Mouse (Mus musculus) gastrocnemius, postnatal 25 days (tissue): ENCODE results near the gene Senp8. TPM values are rescaled to one million over a fixed set of nuclear protein-coding genes. Genes with fewer than 3 reads are reported as not detected.
"Not testable (repeated sequence)": the region's sequence is repeated elsewhere in the genome, so short reads cannot be mapped to it uniquely, and the experiment has no call there.

Experiments used
- DNase-seq: peaks from one replicate; pipeline ENCODE4 v3.0.0; 2022
- long read RNA-seq, 2 experiments: library from polyadenylated mRNA; stranded (forward); transcript quantifications; one replicate each; pipeline ENCODE4 v2.0.0; 2021
- total RNA-seq, 2 experiments: library from RNA; stranded (reverse); gene quantifications; 1 replicate in 1 of 2; 2 replicates in 1 of 2; pipeline ENCODE4 v1.2.3; 2021

Senp8 gene
- 1 to 10 TPM; 8.9 to 9.2 TPM for total RNA-seq
- long read RNA-seq, experiment 1, partial matches to known transcripts = 0 of 6 reads
- long read RNA-seq, experiment 1, other reads (novel, unspliced or antisense) = 1 of 6 reads
- long read RNA-seq, experiment 2, partial matches to known transcripts = 0 of 10 reads
- long read RNA-seq, experiment 2, other reads (novel, unspliced or antisense) = 1 of 10 reads

DNA sequence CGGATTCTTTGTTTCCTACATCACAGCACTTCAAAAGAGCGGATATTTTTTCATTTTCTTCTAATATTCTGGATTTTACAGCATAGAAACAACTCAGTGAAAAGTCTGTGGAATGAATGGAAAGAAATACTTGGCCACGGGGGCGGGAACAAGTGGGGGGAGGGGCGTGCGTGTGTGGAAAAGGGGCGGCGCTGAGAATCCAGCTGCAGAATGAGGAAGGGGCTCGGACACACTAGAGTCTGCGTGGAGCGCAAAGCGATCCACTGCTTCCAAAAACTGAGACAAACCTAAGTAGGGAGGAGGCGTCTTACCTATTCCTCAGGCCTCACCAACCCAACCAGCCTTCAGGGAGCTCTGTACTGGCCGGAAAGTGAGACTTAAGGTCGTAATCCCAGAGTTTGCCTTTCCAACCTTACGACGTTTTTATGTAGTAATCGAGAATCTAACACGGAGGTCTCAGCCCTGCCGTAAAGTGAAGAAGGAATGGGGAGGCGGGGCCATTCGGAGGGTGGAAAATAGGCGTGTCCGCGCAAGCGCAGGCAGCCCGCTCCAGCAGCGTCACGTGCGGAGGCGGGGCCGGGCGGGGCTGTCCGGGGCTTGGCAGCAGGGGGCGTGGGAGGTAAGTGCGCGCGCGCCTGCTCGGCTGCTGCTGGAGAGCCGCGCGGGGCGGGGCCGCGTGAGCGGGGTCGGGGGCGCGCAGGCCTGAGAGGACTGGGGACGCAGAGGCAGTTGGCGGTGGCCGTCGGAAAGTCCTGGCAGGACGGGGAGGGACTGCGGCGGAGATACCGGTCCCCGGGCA, at the start of gene Senp8, which contains the start of gene Myo9a:
Senp8 (minus strand) TSS at position 444 of the 799 bp plus-strand sequence.
Myo9a (plus strand) TSS at position 630 of the 799 bp plus-strand sequence.
- DNase-seq = peak; percentile 99

DNA sequence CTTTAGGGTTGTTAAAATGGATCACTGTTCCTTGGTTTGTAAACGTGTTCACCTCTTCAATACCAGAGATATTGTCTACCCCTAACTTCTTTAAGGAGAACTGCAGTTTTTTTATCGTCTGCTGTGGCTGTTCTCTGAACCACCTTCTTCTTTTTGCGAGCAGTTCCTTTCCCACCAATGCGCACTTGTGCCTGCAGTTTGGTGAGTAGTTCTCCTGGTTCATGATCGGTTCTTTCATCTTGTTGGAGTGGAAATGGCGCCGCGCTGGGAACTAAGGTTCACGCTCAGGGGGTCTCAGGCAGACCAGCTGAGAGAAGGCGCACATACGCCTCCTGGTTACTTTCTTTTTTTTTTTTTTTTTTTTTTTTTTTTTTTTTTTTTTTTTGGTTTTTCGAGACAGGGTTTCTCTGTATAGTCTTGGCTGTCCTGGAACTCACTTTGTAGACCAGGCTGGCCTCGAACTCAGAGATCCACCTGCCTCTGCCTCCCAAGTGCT, 16.5 kb upstream of the Senp8 start:
- not testable (repeated sequence) for DNase-seq

DNA sequence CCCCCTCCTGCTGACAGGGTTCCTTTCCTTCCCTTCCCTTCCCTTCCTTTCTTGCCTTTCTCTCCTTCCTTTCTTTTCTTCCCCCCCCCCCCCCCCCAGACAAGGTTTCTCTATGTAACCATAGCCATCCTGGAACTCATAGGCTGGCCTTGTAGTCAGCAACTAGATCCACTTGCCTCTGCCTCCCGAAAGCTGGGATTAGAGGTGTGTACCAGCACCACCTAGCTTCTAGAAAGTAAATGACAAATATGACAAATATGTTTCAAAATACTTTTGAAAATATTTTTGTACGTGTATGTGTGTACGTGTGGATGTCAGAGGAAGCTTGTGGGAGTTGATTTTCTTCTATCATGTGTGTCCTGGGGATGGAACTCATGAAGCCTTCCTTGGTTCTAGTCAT, 10.0 kb upstream of the Senp8 start:
- no peak for DNase-seq

DNA sequence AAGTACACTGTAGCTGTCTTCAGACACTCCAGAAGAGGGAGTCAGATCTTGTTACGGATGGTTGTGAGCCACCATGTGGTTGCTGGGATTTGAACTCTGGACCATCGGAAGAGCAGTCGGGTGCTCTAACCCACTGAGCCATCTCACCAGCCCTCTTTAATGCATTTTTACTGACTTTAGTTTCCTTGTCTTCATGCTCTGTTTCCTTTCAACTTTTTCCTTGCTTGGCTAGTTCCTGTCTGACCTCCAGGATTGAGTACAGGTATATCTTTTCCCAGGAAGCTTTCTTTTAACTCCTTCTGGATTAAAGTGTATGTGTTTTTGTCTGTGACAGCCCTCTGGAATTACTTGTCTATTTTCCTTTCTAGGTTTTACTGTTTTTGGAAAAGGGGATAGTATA, 6.5 kb upstream of the Senp8 start:
- not testable (repeated sequence) for DNase-seq

DNA sequence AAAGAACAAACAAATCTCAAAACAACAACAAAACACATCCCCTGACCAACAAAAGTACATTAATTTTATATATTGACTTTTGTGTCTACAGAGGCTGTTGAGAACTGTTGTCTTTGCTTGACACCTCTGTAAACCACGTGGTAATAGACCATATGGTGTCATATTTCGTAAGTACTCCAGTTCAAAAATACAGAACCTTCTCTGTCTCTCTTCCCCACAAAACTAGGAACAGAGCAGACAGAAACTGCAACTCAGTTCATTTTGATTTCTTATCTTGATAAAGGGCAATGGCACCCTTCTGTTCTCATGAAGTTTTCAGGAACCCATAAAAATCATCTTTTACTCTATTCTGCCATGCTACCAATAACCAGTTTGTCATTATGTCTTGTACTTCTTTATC, 4.7 kb upstream of the Senp8 start:
- no peak for DNase-seq

DNA sequence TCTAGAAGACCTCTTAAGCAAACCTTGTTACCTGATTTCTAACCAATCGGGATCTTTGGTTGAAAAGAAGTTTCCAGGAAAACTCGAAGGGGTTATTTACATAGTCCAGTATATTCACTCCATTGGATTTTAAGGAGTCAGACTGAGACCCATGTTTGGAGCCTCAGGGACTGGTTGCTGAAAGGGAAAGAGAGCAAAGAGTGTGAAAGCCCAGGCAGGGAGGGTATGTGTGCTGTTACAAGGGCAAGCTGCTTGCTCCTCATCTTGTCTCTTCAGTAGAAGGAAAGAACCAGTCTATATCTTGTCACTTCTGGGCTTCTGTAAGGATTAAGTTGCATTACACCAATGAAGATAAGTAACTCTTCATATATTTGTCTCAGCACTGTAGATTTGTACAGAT, 1.5 kb upstream of the Senp8 start:
- DNase-seq = no peak

DNA sequence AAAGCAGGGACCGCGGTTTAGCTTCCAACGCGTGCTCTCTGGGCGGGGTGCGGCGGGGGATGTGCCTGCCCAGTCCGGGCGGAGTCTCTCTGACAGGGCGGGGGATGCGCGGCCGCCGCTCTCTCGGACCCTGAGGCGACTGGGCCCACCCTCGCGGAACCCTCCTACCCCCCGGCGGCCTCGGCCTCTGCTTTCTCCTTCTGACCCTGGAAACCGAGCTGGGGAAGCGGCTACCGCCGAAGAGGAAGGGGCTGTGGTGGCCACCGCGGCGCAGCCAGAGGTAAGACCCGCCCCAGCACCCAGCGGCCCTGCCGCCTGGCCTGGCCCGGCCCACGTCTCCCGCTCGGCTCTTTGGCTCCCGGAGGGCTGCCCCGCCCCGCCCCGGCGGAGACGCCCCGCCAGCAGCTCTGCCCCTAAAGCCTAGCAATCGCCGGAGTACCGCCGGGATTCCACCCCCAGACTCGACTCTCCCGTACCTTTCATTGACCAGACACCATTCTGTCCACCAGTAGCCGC, 614 bp upstream of the Senp8 start:
- peak; percentile 92 for DNase-seq

DNA sequence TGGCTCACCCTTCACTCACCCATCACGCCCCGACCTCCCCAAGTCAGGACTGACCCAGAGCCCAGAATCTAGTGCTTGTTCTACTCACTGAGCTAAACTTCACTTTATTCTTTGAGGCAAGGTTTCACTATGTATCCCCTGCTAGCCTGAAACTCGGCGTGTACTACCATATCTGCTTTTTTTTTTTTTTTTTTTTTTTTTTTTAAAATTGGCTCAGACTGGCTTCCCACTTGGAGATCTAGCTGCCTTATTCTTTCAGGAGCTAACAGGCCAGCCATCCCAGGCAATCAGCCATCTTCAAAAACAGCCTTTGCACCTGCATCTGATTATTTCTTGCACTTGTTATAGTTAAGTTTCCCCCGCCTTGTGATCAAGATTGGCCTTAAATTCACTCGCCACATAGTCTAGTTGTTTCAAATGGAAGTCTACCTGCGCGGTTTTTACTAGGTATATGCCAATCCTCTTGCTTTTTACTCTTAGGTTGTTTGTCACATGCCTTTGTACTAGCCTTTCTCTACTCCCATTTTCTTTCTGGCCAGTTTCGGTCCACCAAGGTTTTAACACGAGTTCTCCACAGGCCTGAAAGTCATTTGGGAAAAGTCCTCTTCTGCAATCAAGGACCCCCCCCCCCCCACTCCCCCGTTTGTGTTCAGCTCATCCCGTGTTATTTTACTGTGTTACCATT, 787 bp downstream of the Senp8 start:
- DNase-seq = no peak

DNA sequence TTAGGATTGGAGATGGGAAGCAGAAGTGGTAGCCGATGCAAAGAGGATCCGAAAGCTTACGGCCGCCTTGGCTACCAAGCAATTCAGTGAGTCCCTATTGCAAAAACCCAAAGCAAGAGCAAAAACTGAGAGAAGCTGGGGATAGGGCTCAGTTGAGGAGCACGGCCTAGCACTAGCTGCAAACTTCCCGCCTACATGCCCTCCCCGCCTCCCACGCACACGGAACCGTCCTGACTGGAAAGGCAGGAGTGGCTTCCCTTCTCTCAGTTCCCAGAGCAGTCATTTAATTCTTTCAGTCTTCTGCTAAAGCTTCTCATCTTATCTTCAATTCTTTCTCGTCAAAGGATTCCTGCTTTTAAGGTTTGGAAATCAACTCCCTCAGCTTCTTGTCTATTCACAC, 1.5 kb downstream of the Senp8 start:
- no peak for DNase-seq

DNA sequence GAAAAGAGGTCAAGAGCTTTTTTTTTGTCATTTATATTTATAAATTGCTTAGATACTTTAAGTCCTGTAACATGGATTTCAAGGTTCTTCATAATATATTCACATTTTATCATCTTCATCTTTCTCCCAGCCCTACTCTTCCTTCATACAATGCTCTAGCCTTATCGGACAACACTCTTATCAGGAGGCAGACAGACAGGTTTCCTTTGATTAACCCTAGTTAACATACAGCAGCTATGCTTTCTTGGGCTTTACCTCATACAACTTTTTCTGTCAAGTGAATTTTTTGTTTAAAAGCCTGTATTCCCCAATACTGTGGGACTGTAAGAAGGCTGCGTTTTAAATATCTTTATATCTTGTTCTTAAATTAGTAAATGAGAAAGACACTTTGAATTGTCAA, 2.1 kb downstream of the Senp8 start:
- no peak for DNase-seq

DNA sequence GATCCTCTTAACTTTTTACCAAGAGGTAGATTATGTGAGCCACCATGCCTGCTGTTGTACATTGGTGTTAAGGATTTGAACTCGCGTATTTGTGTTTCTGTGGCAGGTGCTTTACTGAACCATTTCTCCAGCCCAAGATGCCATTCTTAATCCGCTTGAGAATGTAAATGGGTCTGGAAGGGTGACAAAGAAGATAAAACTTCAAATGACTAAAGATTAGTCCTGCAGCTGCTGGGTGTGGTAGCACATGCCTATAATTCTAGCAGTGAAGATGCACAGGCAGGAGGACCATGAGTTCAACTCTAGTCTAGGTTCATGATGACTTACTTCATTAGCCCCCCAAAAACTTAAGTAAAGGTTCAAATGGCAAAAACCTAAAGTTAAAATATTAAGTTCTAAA, 6.6 kb downstream of the Senp8 start:
- DNase-seq = no peak

DNA sequence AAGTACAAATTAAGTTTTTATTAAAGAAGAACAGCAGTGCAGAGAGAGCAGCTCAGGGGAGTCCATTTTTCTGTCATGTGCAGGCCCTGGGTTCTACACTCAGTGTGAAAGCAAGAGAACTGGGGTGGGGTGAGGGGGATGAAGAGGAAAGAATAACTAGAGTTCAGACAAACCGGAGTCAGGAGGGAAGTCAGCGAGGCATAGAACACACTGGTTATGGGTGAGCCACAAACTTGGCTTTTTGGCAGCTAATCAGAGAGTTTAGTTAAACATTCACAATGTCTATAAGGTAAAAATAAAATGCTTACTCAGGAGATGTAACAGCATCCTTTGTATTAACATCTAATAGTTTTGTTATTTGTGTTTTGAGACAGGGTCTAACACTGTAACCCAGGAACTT, 9.9 kb downstream of the Senp8 start:
- DNase-seq = no peak

DNA sequence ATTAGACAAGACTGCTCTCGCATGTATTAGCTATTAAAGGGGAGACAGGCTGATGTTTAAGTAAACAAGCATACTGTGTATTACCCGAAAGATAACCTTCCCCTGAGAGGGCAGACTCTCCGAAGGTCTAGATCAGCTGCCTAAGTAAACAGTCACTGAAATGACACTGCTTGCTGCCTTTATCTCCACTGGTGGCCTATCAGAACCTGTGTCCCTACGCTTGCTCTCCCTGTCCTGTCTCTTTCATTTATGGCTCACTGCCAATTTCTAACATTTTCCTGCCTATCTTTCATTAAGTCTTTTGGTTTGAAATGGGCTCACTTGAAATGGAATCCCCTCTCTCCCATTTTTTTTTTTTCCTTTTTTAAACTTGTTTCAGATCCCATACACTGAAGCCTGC, 15.1 kb downstream of the Senp8 start:
- no peak for DNase-seq

DNA sequence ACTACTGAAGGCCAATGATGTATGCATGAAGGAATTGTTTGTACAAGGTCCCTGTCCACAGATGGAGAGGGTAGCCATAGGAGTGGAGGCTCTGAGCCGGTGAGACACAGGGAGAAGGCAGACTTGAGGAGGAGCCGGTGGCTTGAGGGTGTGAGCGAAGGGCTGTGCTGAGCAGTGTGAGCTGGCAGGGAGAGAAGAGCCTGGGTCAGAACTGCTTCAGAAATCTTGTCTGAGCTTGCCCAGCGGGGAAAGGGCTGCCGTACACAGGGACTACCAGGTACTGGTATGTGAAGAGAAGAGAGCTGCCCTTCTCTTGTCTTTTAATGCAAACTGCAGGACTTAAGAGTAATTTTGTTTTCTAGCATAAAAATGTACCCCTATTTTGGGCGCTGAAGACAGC, 17.4 kb downstream of the Senp8 start:
- no peak for DNase-seq

DNA sequence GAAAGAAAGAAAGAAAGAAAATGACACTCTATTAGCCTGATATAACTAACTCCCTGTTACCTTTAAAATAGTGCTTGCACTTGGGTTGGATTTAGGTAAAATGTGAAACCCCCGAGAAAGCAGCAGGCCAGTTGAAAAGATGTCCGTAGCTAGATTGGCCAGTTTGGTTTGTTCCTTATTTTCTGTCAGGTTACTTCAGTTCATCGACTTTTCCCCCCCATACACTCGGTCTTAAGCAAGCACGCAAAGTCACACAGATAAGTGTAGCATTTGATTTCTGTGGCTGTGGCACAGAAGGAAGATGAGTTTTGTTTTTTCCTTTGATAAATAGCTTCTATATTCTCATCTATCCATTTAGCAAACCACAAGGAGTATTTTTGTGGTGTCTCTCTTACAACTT, 19.4 kb downstream of the Senp8 start:
- no peak for DNase-seq

DNA sequence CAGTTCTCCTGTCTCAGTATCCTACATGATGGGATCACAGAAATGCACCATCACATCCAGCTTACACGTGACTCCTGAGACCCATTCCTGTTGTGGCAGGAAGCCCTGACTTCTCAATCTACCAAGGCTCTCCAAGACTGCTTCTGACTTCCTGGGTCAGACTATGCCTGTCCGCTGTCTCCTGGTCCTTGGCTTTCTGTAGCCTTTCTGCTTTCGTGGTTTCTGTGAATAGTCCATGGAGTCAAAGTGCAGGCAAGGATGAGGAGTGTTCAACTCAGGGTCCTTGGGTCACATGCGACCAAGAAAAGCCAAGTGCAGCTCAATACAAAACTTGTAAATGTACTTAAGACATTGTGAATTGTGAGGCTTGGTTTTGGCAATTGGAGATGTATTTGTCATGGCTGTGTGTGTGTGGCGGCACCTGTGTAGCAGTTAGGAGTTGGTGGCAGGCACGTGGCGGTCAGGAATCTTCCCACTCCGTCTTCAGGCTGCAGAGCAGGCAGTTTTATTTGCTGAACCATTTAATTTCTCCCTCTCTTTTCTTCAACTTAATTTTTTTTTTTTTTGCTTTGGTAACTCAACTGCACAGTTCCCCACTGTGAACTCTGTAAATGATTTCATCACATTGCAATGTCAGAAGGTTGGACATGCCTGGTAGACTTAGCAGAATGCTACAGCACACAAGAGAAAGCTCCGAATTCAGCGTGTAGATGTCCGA, 22.8 kb downstream of the Senp8 start:
- no peak for DNase-seq

DNA sequence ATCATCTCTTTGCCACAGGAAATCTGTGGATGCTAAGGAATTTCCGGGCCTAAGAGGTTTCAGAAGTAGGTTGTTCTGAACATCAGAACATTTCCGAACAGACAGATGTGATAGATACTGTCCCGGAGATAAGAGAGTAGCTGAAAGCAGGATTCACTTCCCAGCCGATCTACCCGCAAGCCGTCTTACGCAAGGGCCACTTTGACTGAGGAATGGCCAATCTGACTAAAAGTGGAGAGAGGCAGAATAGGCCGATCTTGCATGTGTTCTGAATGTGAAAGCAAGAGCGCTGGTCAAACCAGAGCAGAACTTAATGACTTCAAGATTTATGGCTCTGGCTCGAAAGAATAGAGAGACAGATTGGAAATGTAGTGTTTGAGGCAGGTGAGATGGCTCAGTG, 25.0 kb downstream of the Senp8 start:
- DNase-seq = no peak

DNA sequence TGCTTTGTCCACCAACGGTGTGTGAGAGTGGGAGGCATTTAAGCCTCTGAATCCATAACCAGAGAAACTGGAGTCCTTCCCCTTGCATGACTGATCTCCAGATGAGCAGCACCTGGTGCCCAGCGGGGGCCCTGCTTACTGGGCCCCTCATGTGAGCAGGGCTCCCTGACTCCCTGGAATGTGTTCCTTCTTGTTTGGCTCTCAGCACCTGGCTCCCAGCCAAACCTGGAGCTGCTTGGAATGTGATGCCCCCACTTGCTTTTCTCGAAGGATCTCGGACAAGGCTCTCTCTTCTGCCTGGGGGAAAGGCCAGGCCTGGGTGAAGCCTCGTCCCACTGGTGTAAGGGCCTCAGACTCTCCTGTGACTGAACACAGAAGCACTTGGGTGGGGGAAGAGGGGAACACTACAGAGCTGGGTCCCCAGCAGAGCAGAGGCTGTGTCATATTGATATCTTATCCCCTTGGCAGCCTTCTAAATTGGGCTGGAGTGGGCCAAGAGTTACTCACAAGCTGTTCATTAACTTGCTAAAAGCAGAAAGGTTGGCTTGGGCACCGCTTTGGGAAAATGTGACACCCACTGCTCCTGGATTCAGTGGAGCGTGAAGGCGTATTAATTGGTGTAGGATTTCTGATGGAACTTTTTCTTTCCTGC, 26.6 kb downstream of the Senp8 start:
- no peak for DNase-seq

DNA sequence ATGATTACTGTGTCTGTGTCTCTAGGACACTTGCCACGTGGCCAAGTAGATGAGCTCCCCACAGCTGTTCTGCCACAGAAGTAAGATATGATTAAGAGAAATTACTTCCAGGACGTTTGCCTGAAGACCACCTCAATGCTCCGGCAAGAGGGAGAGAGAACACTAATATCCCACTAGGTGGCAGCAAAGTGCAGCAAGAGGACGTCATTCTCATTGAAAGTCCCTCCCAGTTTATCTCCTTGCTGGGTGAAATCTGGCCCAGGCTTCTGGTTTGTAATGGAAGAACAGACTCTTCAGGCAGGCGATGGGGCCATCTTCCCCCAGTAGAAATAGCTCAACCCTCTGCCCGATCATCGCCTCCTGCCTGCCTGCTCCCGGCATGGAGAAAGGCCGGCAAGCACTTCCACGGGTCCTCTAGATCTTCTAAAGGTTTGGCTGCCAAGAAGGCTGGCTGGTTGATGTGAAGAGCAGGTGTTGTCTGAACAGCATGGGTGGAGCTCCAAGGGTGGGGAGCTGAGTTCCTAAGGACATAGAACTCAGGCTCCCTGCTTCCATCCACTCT, 27.3 kb downstream of the Senp8 start:
- DNase-seq = peak; percentile 62

DNA sequence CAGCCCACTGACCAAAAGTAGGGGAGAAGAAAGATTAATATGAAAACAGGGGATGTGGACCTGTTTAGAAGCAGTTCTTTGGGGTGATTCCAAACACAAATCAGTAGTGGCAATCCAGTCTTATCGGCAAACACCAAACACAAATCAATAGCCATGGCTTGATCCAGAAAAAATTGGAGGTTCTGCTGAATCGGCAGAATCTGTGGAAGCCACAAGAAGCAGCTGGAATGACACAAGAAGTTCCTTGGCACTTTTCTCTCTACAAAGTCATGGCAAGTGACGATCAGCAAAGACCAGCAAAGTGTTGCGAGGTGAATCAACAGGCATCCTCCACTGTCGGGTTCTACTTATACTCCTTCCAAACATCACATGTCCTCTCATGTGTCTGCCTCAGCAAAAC, 29.4 kb downstream of the Senp8 start:
- DNase-seq = no peak

DNA sequence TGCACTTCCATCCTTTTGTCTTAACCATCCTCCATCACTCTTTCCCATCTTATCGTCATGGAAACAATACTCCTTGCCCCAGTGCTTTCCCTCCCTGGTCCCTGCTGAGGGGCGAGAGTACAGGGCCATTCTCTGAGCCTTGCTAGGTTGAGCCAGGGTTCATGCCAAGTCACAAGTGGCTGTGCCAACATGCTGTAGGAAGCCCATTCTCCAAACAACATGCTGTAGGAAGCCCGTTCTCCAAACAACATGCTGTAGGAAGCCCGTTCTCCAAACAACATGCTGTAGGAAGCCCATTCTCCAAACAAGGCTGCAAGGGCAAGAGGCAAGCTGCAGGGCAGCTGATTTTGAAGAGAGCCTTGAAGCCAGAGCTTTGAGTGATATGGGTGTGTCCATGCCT, 32.3 kb downstream of the Senp8 start:
- no peak for DNase-seq
